Mouse (Mus musculus): ENCODE measurements around the gene Mgst3. TPM values are rescaled to one million over a fixed set of nuclear protein-coding genes. Genes with fewer than 3 reads are reported as not detected.

Gene Mgst3
- total and polyA plus RNA-seq, 2 experiments from 2014 or later, result 316 to 364 TPM

DNA sequence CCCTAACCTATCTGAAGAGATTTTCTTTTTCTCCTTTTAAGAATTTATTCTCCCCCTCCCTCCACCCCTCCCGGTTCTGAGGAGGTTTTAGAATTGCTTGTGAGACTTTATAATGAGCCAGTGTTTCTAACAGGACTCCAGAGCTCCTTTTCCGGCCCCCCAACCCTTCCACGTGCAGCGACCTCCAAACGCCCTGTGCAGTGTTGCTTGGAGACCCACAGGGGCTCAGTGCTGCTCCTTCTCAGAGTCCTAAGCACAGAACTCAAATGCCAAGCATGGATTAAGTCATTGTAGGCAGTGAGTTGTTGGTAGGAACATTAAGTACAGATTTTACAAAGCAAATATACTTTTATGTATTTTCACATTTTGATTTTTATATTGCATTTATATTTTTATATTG is 30.3 kb downstream of the Mgst3 start:
- Histone ChIP-seq H3K27me3 (ENCODE audit: insufficient read depth, low read length) (no peaks in the 10 kb centered on the region), H3K36me3 (ENCODE audit: insufficient read depth, low read length) (peaks cover 19% of the 10 kb centered on the region), H3K4me3 (ENCODE audit: low read length) (no peak overlapping the region), H3K4me2 (ENCODE audit: low read depth, low read length) (no peak overlapping the region), H3K4me1 (ENCODE audit: insufficient read depth, low read length) (no peaks in the 10 kb centered on the region), H3K9ac (replicated peaks; ENCODE audit: low read length) (no peak overlapping the region), H3K9me3 (ENCODE audit: low read length) (no peaks in the 10 kb centered on the region), H3K27ac (no peak overlapping the region)
- no peak for TF ChIP-seq CTCF (IDR thresholded peaks at IDR 0.05; ENCODE audit: low read depth)
- 0 out of 2 replicates have a peak, but pooled peaks have one; percentile 55 for ATAC-seq
- peak; percentile 12 for DNase-seq (ENCODE audit: low spot score)
- 59% methylated on average over 5 of the region's 5 CpGs for WGBS

DNA sequence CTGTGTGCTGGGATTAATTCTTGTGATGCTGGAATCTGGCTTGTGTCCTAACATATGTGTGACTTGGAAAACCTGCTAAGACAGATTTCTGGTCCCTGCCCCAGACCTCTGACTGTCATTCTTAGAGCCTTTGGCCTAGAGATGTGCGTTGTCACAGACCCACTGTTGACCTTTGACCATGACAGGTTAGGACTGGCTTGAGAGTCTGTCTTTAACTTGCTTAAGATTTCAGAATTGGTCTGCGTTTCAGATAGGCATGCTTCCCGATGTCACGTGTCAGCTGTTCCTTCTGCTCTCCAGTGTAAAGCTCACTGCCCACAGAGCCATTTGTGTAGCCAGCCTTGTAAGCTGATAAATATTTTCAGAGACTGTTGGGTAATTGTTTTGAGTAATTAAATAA is 30.8 kb downstream of the Mgst3 start:
- no peak overlapping the region for H3K9ac ChIP-seq (replicated peaks; ENCODE audit: low read length)
- no peak for TF ChIP-seq CTCF (IDR thresholded peaks at IDR 0.05; ENCODE audit: low read depth)
- 70% methylated on average over 4 of the region's 4 CpGs for WGBS
- H3K4me3 ChIP-seq (ENCODE audit: low read length), result no peak overlapping the region
- no peak overlapping the region for H3K27ac ChIP-seq
- no peaks in the 10 kb centered on the region for H3K9me3 ChIP-seq (ENCODE audit: low read length)
- ATAC-seq (no peak), DNase-seq (ENCODE audit: low spot score) (no peak)
- H3K27me3 ChIP-seq (ENCODE audit: insufficient read depth, low read length), result no peaks in the 10 kb centered on the region
- peaks cover 16% of the 10 kb centered on the region for H3K36me3 ChIP-seq (ENCODE audit: insufficient read depth, low read length)
- H3K4me2 ChIP-seq (ENCODE audit: low read depth, low read length), result no peak overlapping the region
- H3K4me1 ChIP-seq (ENCODE audit: insufficient read depth, low read length), result no peaks in the 10 kb centered on the region

DNA sequence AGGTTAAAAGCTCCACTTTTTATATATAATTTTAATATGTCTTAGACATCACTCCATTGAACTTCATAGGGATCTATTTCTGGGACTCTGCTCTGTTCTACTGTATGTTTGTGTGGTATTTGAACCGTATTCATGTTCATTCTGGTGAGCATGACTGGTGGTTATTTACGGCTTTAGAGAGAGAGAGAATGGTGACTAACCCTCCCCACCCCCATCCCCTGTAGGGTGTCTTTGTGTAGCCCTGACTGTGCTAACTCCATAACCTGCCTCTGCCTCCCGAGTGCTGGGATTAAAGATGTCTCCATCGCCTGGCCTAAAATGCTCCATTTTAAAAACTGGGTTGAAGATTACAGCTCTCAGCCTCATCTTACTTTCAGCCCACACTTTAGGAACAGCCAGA is 33.4 kb downstream of the Mgst3 start:
- no peak for ATAC-seq

DNA sequence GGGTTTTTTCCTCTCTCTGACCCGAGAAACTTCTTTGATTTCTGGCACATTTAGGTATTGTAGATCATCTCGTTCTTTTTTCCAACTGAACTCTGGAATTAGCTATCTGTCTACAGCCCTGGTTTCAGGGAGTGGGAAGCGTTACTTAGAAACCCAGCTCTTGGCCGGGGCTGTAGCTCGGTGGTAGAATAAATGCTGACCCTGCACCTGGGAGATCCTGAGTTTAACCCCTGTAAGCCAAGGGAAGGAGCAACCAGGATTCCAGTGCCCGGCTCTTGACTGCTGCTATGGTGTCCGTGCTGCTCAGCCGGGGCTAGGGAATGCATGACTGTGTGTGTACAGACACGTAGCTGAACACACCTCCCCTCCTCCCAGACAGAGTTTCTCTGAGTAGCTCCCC is 34.9 kb downstream of the Mgst3 start:
- DNase-seq (ENCODE audit: low spot score), result no peak
- Histone ChIP-seq H3K27ac (no peak overlapping the region), H3K4me2 (ENCODE audit: low read depth, low read length) (no peak overlapping the region), H3K4me1 (ENCODE audit: insufficient read depth, low read length) (no peaks in the 10 kb centered on the region), H3K4me3 (ENCODE audit: low read length) (no peak overlapping the region), H3K27me3 (ENCODE audit: insufficient read depth, low read length) (no peaks in the 10 kb centered on the region), H3K9me3 (ENCODE audit: low read length) (no peaks in the 10 kb centered on the region), H3K9ac (replicated peaks; ENCODE audit: low read length) (no peak overlapping the region), H3K36me3 (ENCODE audit: insufficient read depth, low read length) (peaks cover 33% of the 10 kb centered on the region)
- 77% methylated on average over 9 of the region's 9 CpGs for WGBS
- TF ChIP-seq CTCF (IDR thresholded peaks at IDR 0.05; ENCODE audit: low read depth), result no peak
- no peak for ATAC-seq

More for the DNA sequence above, 33.4 kb downstream of the Mgst3 start:
- peaks cover 30% of the 10 kb centered on the region for H3K36me3 ChIP-seq (ENCODE audit: insufficient read depth, low read length)
- H3K4me2 ChIP-seq (ENCODE audit: low read depth, low read length), result no peak overlapping the region
- H3K9ac ChIP-seq (replicated peaks; ENCODE audit: low read length), result no peak overlapping the region
- H3K4me1 ChIP-seq (ENCODE audit: insufficient read depth, low read length), result no peaks in the 10 kb centered on the region
- H3K9me3 ChIP-seq (ENCODE audit: low read length), result no peaks in the 10 kb centered on the region
- no peak overlapping the region for H3K4me3 ChIP-seq (ENCODE audit: low read length)
- no peak overlapping the region for H3K27ac ChIP-seq
- no peaks in the 10 kb centered on the region for H3K27me3 ChIP-seq (ENCODE audit: insufficient read depth, low read length)
- 43% methylated on average over 4 of the region's 4 CpGs for WGBS
- no peak for TF ChIP-seq CTCF (IDR thresholded peaks at IDR 0.05; ENCODE audit: low read depth)
- DNase-seq (ENCODE audit: low spot score), result no peak

DNA sequence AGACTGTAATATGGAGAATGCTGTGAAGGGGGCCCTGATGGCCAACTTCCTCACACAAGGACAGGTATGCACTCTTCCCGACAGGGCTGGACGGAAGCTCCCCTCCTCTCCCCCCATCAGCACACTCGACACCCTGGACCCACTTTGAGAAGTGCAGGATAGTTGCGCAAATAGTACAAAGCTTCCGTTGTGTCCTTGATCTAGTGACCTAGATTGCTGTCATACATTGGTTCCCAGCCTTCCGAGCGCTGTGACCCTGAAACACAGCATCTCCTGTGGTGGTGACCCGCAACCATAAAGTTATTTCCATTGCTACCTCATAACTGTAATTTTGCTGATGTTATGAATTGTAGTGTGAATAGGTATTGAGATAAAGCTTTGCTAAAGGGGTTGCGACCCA is 36.3 kb downstream of the Mgst3 start:
- Histone ChIP-seq H3K9ac (replicated peaks; ENCODE audit: low read length) (no peak overlapping the region), H3K27me3 (ENCODE audit: insufficient read depth, low read length) (no peaks in the 10 kb centered on the region), H3K4me3 (ENCODE audit: low read length) (no peak overlapping the region), H3K9me3 (ENCODE audit: low read length) (no peaks in the 10 kb centered on the region), H3K36me3 (ENCODE audit: insufficient read depth, low read length) (peaks cover 33% of the 10 kb centered on the region), H3K4me2 (ENCODE audit: low read depth, low read length) (no peak overlapping the region), H3K4me1 (ENCODE audit: insufficient read depth, low read length) (no peaks in the 10 kb centered on the region), H3K27ac (no peak overlapping the region)
- ATAC-seq (no peak), DNase-seq (ENCODE audit: low spot score) (no peak)
- WGBS, result 98% methylated on average over 9 of the region's 9 CpGs
- TF ChIP-seq CTCF (IDR thresholded peaks at IDR 0.05; ENCODE audit: low read depth), result no peak

DNA sequence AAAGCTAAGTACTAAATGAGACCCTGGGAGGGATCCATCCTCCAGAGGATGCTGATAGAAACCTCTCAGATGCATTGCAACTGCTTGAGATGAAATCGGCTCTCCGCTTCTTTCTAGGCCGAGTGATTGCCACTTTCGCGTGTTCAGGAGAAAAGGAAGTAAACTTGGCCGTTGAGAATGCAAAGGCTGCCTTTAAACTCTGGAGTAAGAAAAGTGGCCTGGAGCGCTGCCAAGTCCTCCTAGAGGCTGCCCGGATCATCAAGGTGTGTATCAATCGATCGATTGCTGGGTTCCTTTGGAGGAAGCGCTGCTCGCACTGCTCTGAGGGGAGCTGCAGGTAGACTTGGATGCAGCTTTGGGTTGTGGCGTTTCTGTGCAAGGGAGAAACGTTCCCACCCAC is 41.2 kb downstream of the Mgst3 start:
- no peak for ATAC-seq
- no peaks in the 10 kb centered on the region for H3K9me3 ChIP-seq (ENCODE audit: low read length)
- no peak overlapping the region for H3K4me3 ChIP-seq (ENCODE audit: low read length)
- no peak overlapping the region for H3K27ac ChIP-seq
- no peak for DNase-seq (ENCODE audit: low spot score)
- no peaks in the 10 kb centered on the region for H3K4me1 ChIP-seq (ENCODE audit: insufficient read depth, low read length)
- no peak overlapping the region for H3K4me2 ChIP-seq (ENCODE audit: low read depth, low read length)
- 93% methylated on average over 14 of the region's 14 CpGs for WGBS
- H3K9ac ChIP-seq (replicated peaks; ENCODE audit: low read length), result no peak overlapping the region
- peaks cover 24% of the 10 kb centered on the region for H3K36me3 ChIP-seq (ENCODE audit: insufficient read depth, low read length)
- H3K27me3 ChIP-seq (ENCODE audit: insufficient read depth, low read length), result no peaks in the 10 kb centered on the region
- no peak for TF ChIP-seq CTCF (IDR thresholded peaks at IDR 0.05; ENCODE audit: low read depth)

DNA sequence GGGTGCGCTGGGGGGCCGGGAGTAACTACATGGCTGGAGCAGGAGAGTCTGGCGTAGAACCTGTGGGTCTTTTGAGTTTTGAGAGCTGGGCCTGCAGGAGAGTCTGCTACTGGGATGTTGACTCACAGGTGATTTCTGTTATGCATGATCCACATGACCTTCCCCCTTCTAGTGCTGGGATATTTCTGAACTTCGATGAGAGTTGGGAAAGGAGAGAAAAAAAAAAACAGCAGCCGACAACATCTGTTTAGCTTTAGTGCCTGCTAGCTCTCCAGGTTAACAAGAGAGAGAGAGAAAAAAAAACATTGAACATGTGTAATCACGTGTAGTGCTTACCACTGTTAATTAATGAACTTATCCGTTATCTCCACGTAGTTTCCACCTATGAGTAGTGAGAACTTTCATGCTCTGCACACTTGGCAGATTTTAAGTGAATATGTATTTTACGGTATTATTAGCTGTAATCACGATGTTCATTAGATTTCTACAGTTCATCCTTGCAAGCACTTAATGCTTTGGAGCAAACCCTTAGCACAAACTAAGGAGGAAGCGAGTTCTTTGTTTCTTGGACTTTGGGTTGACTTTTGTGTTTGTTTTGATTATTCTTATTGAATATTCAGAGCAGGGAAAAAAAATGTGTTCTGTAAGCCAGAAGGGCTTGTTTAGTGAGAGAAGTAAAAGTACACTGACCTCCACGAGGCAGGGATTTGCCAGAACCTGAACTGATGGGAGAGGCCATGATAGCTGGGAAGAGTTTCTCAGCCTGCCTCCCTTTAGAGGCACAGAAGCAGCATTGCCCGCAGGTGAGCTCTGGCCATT is 42.8 kb downstream of the Mgst3 start:
- Histone ChIP-seq H3K4me1 (ENCODE audit: insufficient read depth, low read length) (no peaks in the 10 kb centered on the region), H3K27me3 (ENCODE audit: insufficient read depth, low read length) (no peaks in the 10 kb centered on the region), H3K36me3 (ENCODE audit: insufficient read depth, low read length) (peaks cover 8% of the 10 kb centered on the region), H3K27ac (peak overlapping the region; percentile 89), H3K9ac (replicated peaks; ENCODE audit: low read length) (peak overlapping the region; percentile 83), H3K9me3 (ENCODE audit: low read length) (no peaks in the 10 kb centered on the region), H3K4me2 (ENCODE audit: low read depth, low read length) (peak overlapping the region; percentile 83), H3K4me3 (ENCODE audit: low read length) (peak overlapping the region; percentile 80)
- no peak for ATAC-seq
- DNase-seq (ENCODE audit: low spot score), result no peak
- no peak for TF ChIP-seq CTCF (IDR thresholded peaks at IDR 0.05; ENCODE audit: low read depth)
- 34% methylated on average over 13 of the region's 13 CpGs for WGBS

Data from hindbrain, postnatal 0 days (tissue).